Mouse (Mus musculus): Measurements from ENCODE around the gene Fubp3.
"Not testable (repeated sequence)": the region's sequence is repeated elsewhere in the genome, so short reads cannot be mapped to it uniquely, and the experiment has no call there.

Gene Fubp3

GRCm38 (mm10) chr2:31572051-31572914, at the start of gene Fubp3:
TSS of gene Fubp3 (plus strand) at chr2:31572651.
- DNase-seq (ENCODE audit: low read depth, low spot score) = peak; percentile 90

GRCm38 (mm10) chr2:31524641-31525040, 47.8 kb upstream of the Fubp3 start:
- no peak for DNase-seq (ENCODE audit: low read depth, low spot score)

GRCm38 (mm10) chr2:31525778-31526177, 46.7 kb upstream of the Fubp3 start:
- DNase-seq (ENCODE audit: low read depth, low spot score) = no peak

GRCm38 (mm10) chr2:31530201-31530600, 42.2 kb upstream of the Fubp3 start:
- DNase-seq (ENCODE audit: low read depth, low spot score) = no peak

- no peak for DNase-seq (ENCODE audit: low read depth, low spot score)
Observed at GRCm38 (mm10) chr2:31537054-31537453, 35.4 kb upstream of the Fubp3 start.

- DNase-seq (ENCODE audit: low read depth, low spot score) = no peak
Observed at GRCm38 (mm10) chr2:31538745-31539144, 33.7 kb upstream of the Fubp3 start.

GRCm38 (mm10) chr2:31541581-31541980, 30.9 kb upstream of the Fubp3 start:
- no peak for DNase-seq (ENCODE audit: low read depth, low spot score)

- DNase-seq (ENCODE audit: low read depth, low spot score) = no peak
Observed at GRCm38 (mm10) chr2:31547726-31548125, 24.7 kb upstream of the Fubp3 start.

- no peak for DNase-seq (ENCODE audit: low read depth, low spot score)
Observed at GRCm38 (mm10) chr2:31550503-31550902, 21.9 kb upstream of the Fubp3 start.

- DNase-seq (ENCODE audit: low read depth, low spot score) = not testable (repeated sequence)
Observed at GRCm38 (mm10) chr2:31551351-31551750, 21.1 kb upstream of the Fubp3 start.

- DNase-seq (ENCODE audit: low read depth, low spot score) = no peak
Observed at GRCm38 (mm10) chr2:31551971-31552370, 20.5 kb upstream of the Fubp3 start.

- no peak for DNase-seq (ENCODE audit: low read depth, low spot score)
Observed at GRCm38 (mm10) chr2:31554619-31555018, 17.8 kb upstream of the Fubp3 start.

- DNase-seq (ENCODE audit: low read depth, low spot score) = no peak
Observed at GRCm38 (mm10) chr2:31572915-31573635, 624 bp downstream of the Fubp3 start.

GRCm38 (mm10) chr2:31581617-31582016, 9.2 kb downstream of the Fubp3 start:
- no peak for DNase-seq (ENCODE audit: low read depth, low spot score)

GRCm38 (mm10) chr2:31591799-31592484, 19.5 kb downstream of the Fubp3 start:
- no peak for DNase-seq (ENCODE audit: low read depth, low spot score)

GRCm38 (mm10) chr2:31607555-31607954, 35.1 kb downstream of the Fubp3 start:
- no peak for DNase-seq (ENCODE audit: low read depth, low spot score)

GRCm38 (mm10) chr2:31609859-31610261, 37.4 kb downstream of the Fubp3 start:
- no peak for DNase-seq (ENCODE audit: low read depth, low spot score)

- no peak for DNase-seq (ENCODE audit: low read depth, low spot score)
Observed at GRCm38 (mm10) chr2:31610922-31611321, 38.5 kb downstream of the Fubp3 start.

GRCm38 (mm10) chr2:31611400-31611799, 38.9 kb downstream of the Fubp3 start:
- DNase-seq (ENCODE audit: low read depth, low spot score) = no peak

- no peak for DNase-seq (ENCODE audit: low read depth, low spot score)
Observed at GRCm38 (mm10) chr2:31612627-31613026, 40.2 kb downstream of the Fubp3 start.

- no peak for DNase-seq (ENCODE audit: low read depth, low spot score)
Observed at GRCm38 (mm10) chr2:31613781-31614180, 41.3 kb downstream of the Fubp3 start.

GRCm38 (mm10) chr2:31618484-31619161, 46.2 kb downstream of the Fubp3 start:
- DNase-seq (ENCODE audit: low read depth, low spot score) = no peak
